Mouse (Mus musculus): ENCODE measurements around the gene Hist1h3g. TPM values are rescaled to one million over a fixed set of nuclear protein-coding genes. Genes with fewer than 3 reads are reported as not detected.

Hist1h3g gene
- total and polyA plus RNA-seq, 2 experiments from 2014 or later = 2.4 to 709 TPM

- DNase-seq (ENCODE audit: low spot score) (no peak), ATAC-seq (ENCODE audit: insufficient read depth, low read depth) (no peak)
- Histone ChIP-seq H3K9ac (replicated peaks; ENCODE audit: low read depth, low read length) (no peak overlapping the region), H3K9me3 (replicated peaks; ENCODE audit: control insufficient read depth, low read length) (no peaks in the 10 kb centered on the region), H3K36me3 (replicated peaks; ENCODE audit: control insufficient read depth, insufficient read depth, low read length) (no peaks in the 10 kb centered on the region), H3K27ac (ENCODE audit: low read depth) (peak overlapping the region; percentile 28; the same call in 1 of the 2 replicates), H3K4me3 (ENCODE audit: low read depth, low read length) (no peak overlapping the region), H3K4me2 (ENCODE audit: low read depth, low read length) (no peak overlapping the region), H3K27me3 (ENCODE audit: control insufficient read depth, insufficient read depth, low read length) (no peaks in the 10 kb centered on the region), H3K4me1 (ENCODE audit: control insufficient read depth, insufficient read depth) (peaks cover 24% of the 10 kb centered on the region; the same call in 1 of the 2 replicates)
- TF ChIP-seq EP300 (IDR thresholded peaks at IDR 0.05; ENCODE audit: low read depth) = no peak
- no peak for TF ChIP-seq CTCF (IDR thresholded peaks at IDR 0.05; ENCODE audit: low read depth)
These were observed 48.3 kb downstream of the Hist1h3g start for GRCm38 (mm10) chr13:23583387-23584068.

DNA sequence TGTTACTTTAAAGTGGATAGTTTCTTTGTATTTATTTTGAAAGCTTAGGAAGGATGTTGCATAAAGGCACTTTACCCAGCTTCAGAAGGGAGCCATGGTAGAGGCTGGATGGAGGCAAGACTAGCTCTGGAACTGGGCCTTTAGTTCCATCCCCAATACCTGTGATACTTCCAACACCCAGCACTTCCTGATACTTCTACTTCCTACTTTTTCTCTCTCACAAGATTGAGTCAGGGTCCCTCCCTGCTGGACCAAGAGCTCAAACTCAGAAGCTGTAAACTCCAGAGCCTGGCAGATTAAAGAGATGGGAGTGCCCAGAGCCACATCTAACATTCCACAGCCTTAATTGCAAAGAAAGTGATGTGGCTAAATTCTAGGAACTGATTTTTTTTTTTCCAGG is 49.1 kb downstream of the Hist1h3g start:
- Histone ChIP-seq H3K27ac (ENCODE audit: low read depth) (peak overlapping the region; percentile 99), H3K36me3 (replicated peaks; ENCODE audit: control insufficient read depth, insufficient read depth, low read length) (no peaks in the 10 kb centered on the region), H3K4me3 (ENCODE audit: low read depth, low read length) (peak overlapping the region; percentile 62), H3K9ac (replicated peaks; ENCODE audit: low read depth, low read length) (peak overlapping the region; percentile 82), H3K9me3 (replicated peaks; ENCODE audit: control insufficient read depth, low read length) (no peaks in the 10 kb centered on the region), H3K27me3 (ENCODE audit: control insufficient read depth, insufficient read depth, low read length) (no peaks in the 10 kb centered on the region), H3K4me1 (ENCODE audit: control insufficient read depth, insufficient read depth) (peaks cover 24% of the 10 kb centered on the region; the same call in 1 of the 2 replicates), H3K4me2 (ENCODE audit: low read depth, low read length) (peak overlapping the region; percentile 74)
- no peak for TF ChIP-seq EP300 (IDR thresholded peaks at IDR 0.05; ENCODE audit: low read depth)
- TF ChIP-seq CTCF (IDR thresholded peaks at IDR 0.05; ENCODE audit: low read depth) = no peak
- peak; percentile 10 for DNase-seq (ENCODE audit: low spot score)
- no peak for ATAC-seq (ENCODE audit: insufficient read depth, low read depth)

DNA sequence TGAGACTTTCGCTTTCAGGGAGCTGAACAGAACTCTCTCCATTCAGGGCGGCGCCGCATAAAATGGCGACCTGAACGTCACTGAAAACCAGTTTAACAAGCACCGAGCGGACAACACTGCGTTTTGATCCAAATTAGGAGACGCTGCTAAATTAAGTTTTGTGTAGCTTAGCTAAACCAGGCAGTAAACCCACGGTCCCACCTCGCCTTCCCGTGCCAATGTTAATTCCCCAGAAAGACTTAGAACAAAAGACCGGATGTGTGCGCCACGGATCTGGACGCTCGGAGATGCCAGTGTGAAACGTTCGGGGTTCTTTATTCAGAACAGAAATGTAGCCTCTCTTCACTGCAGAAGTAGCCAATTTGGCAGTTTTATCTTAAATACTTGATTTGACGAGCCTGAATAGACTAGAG is 49.8 kb downstream of the Hist1h3g start:
- peak overlapping the region; percentile 82 for H3K9ac ChIP-seq (replicated peaks; ENCODE audit: low read depth, low read length)
- peak; percentile 31; the same call in 1 of the 2 replicates for ATAC-seq (ENCODE audit: insufficient read depth, low read depth)
- peak overlapping the region; percentile 74 for H3K4me2 ChIP-seq (ENCODE audit: low read depth, low read length)

More for the DNA sequence above, 49.8 kb downstream of the Hist1h3g start:
- Histone ChIP-seq H3K36me3 (replicated peaks; ENCODE audit: control insufficient read depth, insufficient read depth, low read length) (no peaks in the 10 kb centered on the region), H3K4me3 (ENCODE audit: low read depth, low read length) (peak overlapping the region; percentile 62), H3K27me3 (ENCODE audit: control insufficient read depth, insufficient read depth, low read length) (no peaks in the 10 kb centered on the region), H3K9me3 (replicated peaks; ENCODE audit: control insufficient read depth, low read length) (no peaks in the 10 kb centered on the region), H3K27ac (ENCODE audit: low read depth) (peak overlapping the region; percentile 99), H3K4me1 (ENCODE audit: control insufficient read depth, insufficient read depth) (peaks cover 24% of the 10 kb centered on the region; the same call in 1 of the 2 replicates)
- peak; percentile 74 for DNase-seq (ENCODE audit: low spot score)
- TF ChIP-seq EP300 (IDR thresholded peaks at IDR 0.05; ENCODE audit: low read depth) (no peak), CTCF (IDR thresholded peaks at IDR 0.05; ENCODE audit: low read depth) (no peak)
- under 1% methylated on average over 21 of the region's 21 CpGs for WGBS

Small RNA genes within 50 kb of the gene (microRNA-seq; reads per million reads assigned to microRNA genes)
- gene Gm44297 (not detected), gene Gm44359 (not detected), gene Gm44394 (not detected), gene n-TStga1 (0.54 reads per million)

Other genes with a start within 250 kb of the Hist1h3g start
Only the 30 nearest of the 34 such genes appear.
- 10.0 and 11.9 TPM in 2 replicates for gene Zfp322a, start 166.2 kb upstream of the Hist1h3g start, total RNA-seq (2014; rRNA removed; ENCODE audit: low replicate concordance)
- 27.0 and 28.1 TPM in 2 replicates for gene Zfp322a, start 166.2 kb upstream of the Hist1h3g start, polyA plus RNA-seq (2015; fragmentation: Nextera tagmentation; extraction: Ambion mirVana)
- 6.7 and 7.4 TPM in 2 replicates for gene Abt1, start 111.6 kb upstream of the Hist1h3g start, total RNA-seq (2014; rRNA removed; ENCODE audit: low replicate concordance)
- gene Abt1, start 111.6 kb upstream of the Hist1h3g start, polyA plus RNA-seq (2015; fragmentation: Nextera tagmentation; extraction: Ambion mirVana) = 6.8 and 7.2 TPM in 2 replicates
- 0.27 TPM in 1 of 2 replicates, not detected in the other for gene Btn1a1, start 69.5 kb upstream of the Hist1h3g start, total RNA-seq (2014; rRNA removed; ENCODE audit: low replicate concordance)
- 0.14 and 0.18 TPM in 2 replicates for gene Btn1a1, start 69.5 kb upstream of the Hist1h3g start, polyA plus RNA-seq (2015; fragmentation: Nextera tagmentation; extraction: Ambion mirVana)
- not detected in 2 replicates for gene Btn2a2, start 46.6 kb upstream of the Hist1h3g start, total RNA-seq (2014; rRNA removed; ENCODE audit: low replicate concordance)
- gene Btn2a2, start 46.6 kb upstream of the Hist1h3g start, polyA plus RNA-seq (2015; fragmentation: Nextera tagmentation; extraction: Ambion mirVana) = 0.04 and 0.15 TPM in 2 replicates
- gene Hist1h4h, start 4.4 kb upstream of the Hist1h3g start, total RNA-seq (2014; rRNA removed; ENCODE audit: low replicate concordance) = 3,824 and 4,565 TPM in 2 replicates
- 30.4 and 37.5 TPM in 2 replicates for gene Hist1h4h, start 4.4 kb upstream of the Hist1h3g start, polyA plus RNA-seq (2015; fragmentation: Nextera tagmentation; extraction: Ambion mirVana)
- 369 and 922 TPM in 2 replicates for gene Hist1h2af, start 1.5 kb upstream of the Hist1h3g start, total RNA-seq (2014; rRNA removed; ENCODE audit: low replicate concordance)
- gene Hist1h2af, start 1.5 kb upstream of the Hist1h3g start, polyA plus RNA-seq (2015; fragmentation: Nextera tagmentation; extraction: Ambion mirVana) = 1.3 and 2.6 TPM in 2 replicates
- 82.5 and 133 TPM in 2 replicates for gene Hist1h2bh, start 8.0 kb downstream of the Hist1h3g start, total RNA-seq (2014; rRNA removed; ENCODE audit: low replicate concordance)
- gene Hist1h2bh, start 8.0 kb downstream of the Hist1h3g start, polyA plus RNA-seq (2015; fragmentation: Nextera tagmentation; extraction: Ambion mirVana) = 0.25 and 0.31 TPM in 2 replicates
- 441 and 779 TPM in 2 replicates for gene Hist1h3f, start 8.6 kb downstream of the Hist1h3g start, total RNA-seq (2014; rRNA removed; ENCODE audit: low replicate concordance)
- 0.29 and 0.45 TPM in 2 replicates for gene Hist1h3f, start 8.6 kb downstream of the Hist1h3g start, polyA plus RNA-seq (2015; fragmentation: Nextera tagmentation; extraction: Ambion mirVana)
- gene Hist1h4f, start 16.2 kb downstream of the Hist1h3g start, total RNA-seq (2014; rRNA removed; ENCODE audit: low replicate concordance) = 2,919 and 3,073 TPM in 2 replicates
- gene Hist1h4f, start 16.2 kb downstream of the Hist1h3g start, polyA plus RNA-seq (2015; fragmentation: Nextera tagmentation; extraction: Ambion mirVana) = 0.65 TPM in 1 of 2 replicates, not detected in the other
- gene Hist1h1d, start 17.8 kb downstream of the Hist1h3g start, total RNA-seq (2014; rRNA removed; ENCODE audit: low replicate concordance) = 61.7 and 66.1 TPM in 2 replicates
- 0.16 and 0.20 TPM in 2 replicates for gene Hist1h1d, start 17.8 kb downstream of the Hist1h3g start, polyA plus RNA-seq (2015; fragmentation: Nextera tagmentation; extraction: Ambion mirVana)
- gene Hist1h3e, start 26.9 kb downstream of the Hist1h3g start, total RNA-seq (2014; rRNA removed; ENCODE audit: low replicate concordance) = 625 and 977 TPM in 2 replicates
- 0.70 and 0.97 TPM in 2 replicates for gene Hist1h3e, start 26.9 kb downstream of the Hist1h3g start, polyA plus RNA-seq (2015; fragmentation: Nextera tagmentation; extraction: Ambion mirVana)
- gene Hist1h2ae, start 35.8 kb downstream of the Hist1h3g start, total RNA-seq (2014; rRNA removed; ENCODE audit: low replicate concordance) = 171 and 312 TPM in 2 replicates
- gene Hist1h2ae, start 35.8 kb downstream of the Hist1h3g start, polyA plus RNA-seq (2015; fragmentation: Nextera tagmentation; extraction: Ambion mirVana) = 12.1 and 14.3 TPM in 2 replicates
- 1,110 and 1,666 TPM in 2 replicates for gene Hist1h2bg, start 36.0 kb downstream of the Hist1h3g start, total RNA-seq (2014; rRNA removed; ENCODE audit: low replicate concordance)
- gene Hist1h2bg, start 36.0 kb downstream of the Hist1h3g start, polyA plus RNA-seq (2015; fragmentation: Nextera tagmentation; extraction: Ambion mirVana) = 2.5 and 4.3 TPM in 2 replicates
- gene Hist1h2bf, start 38.8 kb downstream of the Hist1h3g start, total RNA-seq (2014; rRNA removed; ENCODE audit: low replicate concordance) = 603 and 951 TPM in 2 replicates
- 1.3 and 1.6 TPM in 2 replicates for gene Hist1h2bf, start 38.8 kb downstream of the Hist1h3g start, polyA plus RNA-seq (2015; fragmentation: Nextera tagmentation; extraction: Ambion mirVana)
- 568 and 769 TPM in 2 replicates for gene Hist1h2ad, start 39.0 kb downstream of the Hist1h3g start, total RNA-seq (2014; rRNA removed; ENCODE audit: low replicate concordance)
- 0.27 and 1.8 TPM in 2 replicates for gene Hist1h2ad, start 39.0 kb downstream of the Hist1h3g start, polyA plus RNA-seq (2015; fragmentation: Nextera tagmentation; extraction: Ambion mirVana)
- 116 and 155 TPM in 2 replicates for gene Hist1h3d, start 40.3 kb downstream of the Hist1h3g start, total RNA-seq (2014; rRNA removed; ENCODE audit: low replicate concordance)
- 1.2 and 1.8 TPM in 2 replicates for gene Hist1h3d, start 40.3 kb downstream of the Hist1h3g start, polyA plus RNA-seq (2015; fragmentation: Nextera tagmentation; extraction: Ambion mirVana)
- 1,649 and 2,136 TPM in 2 replicates for gene Hist1h4d, start 46.2 kb downstream of the Hist1h3g start, total RNA-seq (2014; rRNA removed; ENCODE audit: low replicate concordance)
- 18.8 and 21.2 TPM in 2 replicates for gene Hist1h4d, start 46.2 kb downstream of the Hist1h3g start, polyA plus RNA-seq (2015; fragmentation: Nextera tagmentation; extraction: Ambion mirVana)
- 253 and 309 TPM in 2 replicates for gene Hist1h2be, start 85.7 kb downstream of the Hist1h3g start, total RNA-seq (2014; rRNA removed; ENCODE audit: low replicate concordance)
- 0.82 and 1.2 TPM in 2 replicates for gene Hist1h2be, start 85.7 kb downstream of the Hist1h3g start, polyA plus RNA-seq (2015; fragmentation: Nextera tagmentation; extraction: Ambion mirVana)
- 271 and 391 TPM in 2 replicates for gene Hist1h1e, start 87.1 kb downstream of the Hist1h3g start, total RNA-seq (2014; rRNA removed; ENCODE audit: low replicate concordance)
- gene Hist1h1e, start 87.1 kb downstream of the Hist1h3g start, polyA plus RNA-seq (2015; fragmentation: Nextera tagmentation; extraction: Ambion mirVana) = 5.6 and 6.7 TPM in 2 replicates
- 62.8 and 88.1 TPM in 2 replicates for gene Hist1h2ac, start 148.5 kb downstream of the Hist1h3g start, total RNA-seq (2014; rRNA removed; ENCODE audit: low replicate concordance)
- gene Hist1h2ac, start 148.5 kb downstream of the Hist1h3g start, polyA plus RNA-seq (2015; fragmentation: Nextera tagmentation; extraction: Ambion mirVana) = 0.45 and 0.49 TPM in 2 replicates
- gene Hist1h2bc, start 148.8 kb downstream of the Hist1h3g start, total RNA-seq (2014; rRNA removed; ENCODE audit: low replicate concordance) = 253 and 309 TPM in 2 replicates
- gene Hist1h2bc, start 148.8 kb downstream of the Hist1h3g start, polyA plus RNA-seq (2015; fragmentation: Nextera tagmentation; extraction: Ambion mirVana) = 94.4 and 115 TPM in 2 replicates
- gene Hist1h1t, start 160.4 kb downstream of the Hist1h3g start, total RNA-seq (2014; rRNA removed; ENCODE audit: low replicate concordance) = 0.23 and 2.0 TPM in 2 replicates
- not detected in 2 replicates for gene Hist1h1t, start 160.4 kb downstream of the Hist1h3g start, polyA plus RNA-seq (2015; fragmentation: Nextera tagmentation; extraction: Ambion mirVana)
- 1,145 and 1,607 TPM in 2 replicates for gene Hist1h4c, start 163.0 kb downstream of the Hist1h3g start, total RNA-seq (2014; rRNA removed; ENCODE audit: low replicate concordance)
- 1.5 and 1.7 TPM in 2 replicates for gene Hist1h4c, start 163.0 kb downstream of the Hist1h3g start, polyA plus RNA-seq (2015; fragmentation: Nextera tagmentation; extraction: Ambion mirVana)
- gene Hfe, start 175.4 kb downstream of the Hist1h3g start, total RNA-seq (2014; rRNA removed; ENCODE audit: low replicate concordance) = 21.4 and 25.9 TPM in 2 replicates
- gene Hfe, start 175.4 kb downstream of the Hist1h3g start, polyA plus RNA-seq (2015; fragmentation: Nextera tagmentation; extraction: Ambion mirVana) = 18.0 and 22.3 TPM in 2 replicates
- gene Hist1h1c, start 203.4 kb downstream of the Hist1h3g start, total RNA-seq (2014; rRNA removed; ENCODE audit: low replicate concordance) = 770 and 1,043 TPM in 2 replicates
- gene Hist1h1c, start 203.4 kb downstream of the Hist1h3g start, polyA plus RNA-seq (2015; fragmentation: Nextera tagmentation; extraction: Ambion mirVana) = 73.4 and 101 TPM in 2 replicates
- gene Hist1h3c, start 210.2 kb downstream of the Hist1h3g start, total RNA-seq (2014; rRNA removed; ENCODE audit: low replicate concordance) = 1,907 and 3,007 TPM in 2 replicates
- 1.2 and 1.3 TPM in 2 replicates for gene Hist1h3c, start 210.2 kb downstream of the Hist1h3g start, polyA plus RNA-seq (2015; fragmentation: Nextera tagmentation; extraction: Ambion mirVana)
- gene Hist1h2bb, start 211.3 kb downstream of the Hist1h3g start, total RNA-seq (2014; rRNA removed; ENCODE audit: low replicate concordance) = 1,542 and 1,547 TPM in 2 replicates
- gene Hist1h2bb, start 211.3 kb downstream of the Hist1h3g start, polyA plus RNA-seq (2015; fragmentation: Nextera tagmentation; extraction: Ambion mirVana) = 0.59 and 0.78 TPM in 2 replicates
- gene Hist1h2ab, start 215.7 kb downstream of the Hist1h3g start, total RNA-seq (2014; rRNA removed; ENCODE audit: low replicate concordance) = 667 and 733 TPM in 2 replicates
- gene Hist1h2ab, start 215.7 kb downstream of the Hist1h3g start, polyA plus RNA-seq (2015; fragmentation: Nextera tagmentation; extraction: Ambion mirVana) = 5.6 and 7.6 TPM in 2 replicates
- gene Hist1h3b, start 216.8 kb downstream of the Hist1h3g start, total RNA-seq (2014; rRNA removed; ENCODE audit: low replicate concordance) = 800 and 1,239 TPM in 2 replicates
- gene Hist1h3b, start 216.8 kb downstream of the Hist1h3g start, polyA plus RNA-seq (2015; fragmentation: Nextera tagmentation; extraction: Ambion mirVana) = 3.2 and 3.3 TPM in 2 replicates
- gene Hist1h4b, start 221.6 kb downstream of the Hist1h3g start, total RNA-seq (2014; rRNA removed; ENCODE audit: low replicate concordance) = 252 and 267 TPM in 2 replicates
- 0.46 and 0.60 TPM in 2 replicates for gene Hist1h4b, start 221.6 kb downstream of the Hist1h3g start, polyA plus RNA-seq (2015; fragmentation: Nextera tagmentation; extraction: Ambion mirVana)